Mouse (Mus musculus): ENCODE measurements around the gene Cd276. TPM values are rescaled to one million over a fixed set of nuclear protein-coding genes. Genes with fewer than 3 reads are reported as not detected.

Cd276 gene
- polyA plus RNA-seq, 2 experiments: 0.87 to 1.2 TPM

DNA sequence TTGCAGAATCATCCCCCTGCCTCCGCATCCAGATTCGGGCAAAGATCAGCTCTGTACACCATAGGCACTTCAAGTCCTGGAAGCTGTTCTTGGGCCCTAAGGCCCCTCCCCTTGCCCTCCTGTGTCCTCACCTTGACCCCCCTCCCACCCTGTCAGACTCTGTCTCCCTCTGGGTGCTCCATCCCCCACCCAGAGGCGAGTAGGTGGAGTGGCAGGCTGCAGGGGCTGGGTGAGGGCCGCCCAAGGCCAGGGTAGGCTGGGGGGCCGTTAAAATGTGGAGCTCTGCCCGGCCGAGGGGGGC, 65.4 kb downstream of the Cd276 start:
- Histone ChIP-seq H3K9ac (replicated peaks) (no peak overlapping the region), H3K36me3 (replicated peaks; ENCODE audit: control insufficient read depth, insufficient read depth, low read depth) (no peaks in the 10 kb centered on the region), H3K27ac (no peak overlapping the region), H3K4me1 (replicated peaks; ENCODE audit: control insufficient read depth in 2 of 2, insufficient read depth in 2 of 2, low read length in 1 of 2) (no peaks in the 10 kb centered on the region), H3K4me3 (ENCODE audit: insufficient read depth in 1 of 2, low read depth in 2 of 2, low read length in 2 of 2) (no peak overlapping the region), H3K27me3 (ENCODE audit: control insufficient read depth, insufficient read depth, low read length) (peaks cover 40% of the 10 kb centered on the region), H3K4me2 (ENCODE audit: low read depth) (no peak overlapping the region), H3K9me3 (ENCODE audit: control insufficient read depth, low read length) (no peaks in the 10 kb centered on the region)
- no peak for TF ChIP-seq CTCF (IDR thresholded peaks at IDR 0.05; ENCODE audit: low read depth)
- TF ChIP-seq EP300 (IDR thresholded peaks at IDR 0.05; ENCODE audit: low read depth): no peak
- ATAC-seq (ENCODE audit: insufficient read depth): no peak
- WGBS (ENCODE audit: insufficient replicate concordance): 21% methylated on average over 7 of the region's 7 CpGs
- no peak for DNase-seq (ENCODE audit: low read depth in 3 of 3, low spot score in 3 of 3)

DNA sequence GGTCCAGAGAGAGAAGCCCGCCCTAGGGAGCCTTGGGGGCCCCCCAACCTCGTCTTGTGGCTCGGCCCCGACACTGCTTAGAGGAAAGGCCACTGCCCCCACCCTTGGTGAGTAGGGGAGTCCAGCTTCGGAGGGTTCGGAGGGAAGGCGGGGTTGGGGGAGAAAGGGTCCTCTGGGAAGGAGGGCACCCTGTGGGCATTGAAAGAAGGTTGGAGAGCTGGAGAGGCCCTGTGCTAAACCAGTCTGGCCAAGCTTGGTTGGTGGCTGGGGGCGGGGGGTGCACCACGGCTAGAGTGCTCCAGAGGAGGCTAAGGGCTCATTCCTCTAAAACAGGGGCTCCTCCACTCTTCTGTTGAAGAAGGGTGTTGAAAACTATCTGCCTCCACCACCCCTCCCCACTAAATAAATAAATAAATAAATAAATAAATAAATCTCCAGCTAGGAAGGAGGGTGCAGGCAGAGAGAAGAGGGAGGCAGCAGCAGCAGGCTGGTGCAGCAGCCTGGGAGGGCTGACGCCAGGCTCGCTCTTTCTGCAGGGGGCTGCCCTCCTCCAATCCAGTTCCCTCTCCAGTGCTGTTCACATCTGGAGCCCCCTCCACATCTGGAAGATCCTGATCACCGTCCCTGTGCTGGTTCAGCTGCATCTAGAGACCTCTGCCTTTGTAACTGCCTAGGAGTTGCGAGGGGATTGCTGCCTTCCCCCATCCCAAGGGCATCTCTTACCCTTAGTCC, 65.9 kb downstream of the Cd276 start:
- Histone ChIP-seq H3K9ac (replicated peaks) (no peak overlapping the region), H3K36me3 (replicated peaks; ENCODE audit: control insufficient read depth, insufficient read depth, low read depth) (no peaks in the 10 kb centered on the region), H3K4me3 (ENCODE audit: insufficient read depth in 1 of 2, low read depth in 2 of 2, low read length in 2 of 2) (peak overlapping the region in 1 of 2 experiments; percentile 39; a peak in 2 of 4 replicates), H3K9me3 (ENCODE audit: control insufficient read depth, low read length) (no peaks in the 10 kb centered on the region), H3K27ac (no peak overlapping the region), H3K4me1 (replicated peaks; ENCODE audit: control insufficient read depth in 2 of 2, insufficient read depth in 2 of 2, low read length in 1 of 2) (no peaks in the 10 kb centered on the region), H3K27me3 (ENCODE audit: control insufficient read depth, insufficient read depth, low read length) (peaks cover 40% of the 10 kb centered on the region), H3K4me2 (ENCODE audit: low read depth) (peak overlapping the region; percentile 58)
- no peak for ATAC-seq (ENCODE audit: insufficient read depth)
- WGBS (ENCODE audit: insufficient replicate concordance): 8% methylated on average over 13 of the region's 13 CpGs
- TF ChIP-seq CTCF (IDR thresholded peaks at IDR 0.05; ENCODE audit: low read depth) (no peak), EP300 (IDR thresholded peaks at IDR 0.05; ENCODE audit: low read depth) (no peak)
- no peak for DNase-seq (ENCODE audit: low read depth in 3 of 3, low spot score in 3 of 3)

DNA sequence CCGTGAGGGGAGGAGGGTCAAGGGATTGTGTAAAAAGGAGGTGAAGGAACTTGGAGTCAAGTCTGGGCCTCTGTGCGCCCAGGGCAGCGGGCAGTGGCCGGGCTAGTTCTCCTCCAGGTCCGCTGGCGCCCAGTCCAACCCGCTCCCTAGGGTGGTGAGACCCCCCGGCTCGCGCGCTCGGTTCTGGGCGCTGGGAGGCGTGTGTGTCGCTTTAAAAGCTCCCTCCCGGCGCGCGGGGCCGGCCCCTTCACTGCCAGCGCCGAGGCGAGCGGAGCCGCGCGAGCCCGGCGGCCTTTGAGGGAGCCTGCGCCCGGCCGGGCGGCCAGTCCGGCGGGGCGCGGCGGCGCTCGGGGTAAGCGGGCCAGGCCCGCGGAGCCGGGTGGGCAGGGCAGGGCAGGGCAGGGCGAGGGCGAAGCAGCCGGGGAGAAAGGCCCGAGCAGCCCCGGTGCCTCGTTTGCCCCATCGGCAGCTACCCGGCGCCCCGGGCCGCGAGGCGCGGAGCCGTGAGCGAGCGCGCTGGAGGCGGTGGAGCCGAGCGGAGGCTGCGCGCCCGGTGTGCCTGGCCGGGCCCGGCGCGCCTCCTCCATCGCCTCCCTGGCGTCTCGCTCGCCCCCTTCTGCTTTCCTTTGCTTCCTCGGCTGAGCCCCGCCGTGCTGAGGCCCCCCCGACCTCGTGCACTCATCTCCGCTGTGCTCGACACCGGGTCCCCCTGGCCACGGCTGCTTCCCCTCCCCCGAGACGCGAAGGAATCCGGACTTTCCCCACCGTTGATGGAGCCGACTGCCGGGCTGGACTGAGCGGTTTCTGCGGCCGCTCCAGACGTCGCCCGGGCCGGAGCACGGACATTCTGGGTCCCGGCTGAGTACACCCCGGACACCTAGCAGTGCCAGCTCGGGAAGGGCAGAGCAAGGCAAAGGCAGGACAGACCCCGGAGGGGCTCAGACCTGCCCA, 67.1 kb downstream of the Cd276 start, which contains the start of gene Insyn1:
TSS of gene Insyn1 (plus strand) at position 753 of the 951 bp plus-strand sequence.
- peak within 1 kb of the TSS; percentile 58 for H3K4me2 ChIP-seq (ENCODE audit: low read depth)
- under 1% methylated on average over 94 of the region's 104 CpGs for WGBS (ENCODE audit: insufficient replicate concordance)
- H3K9ac ChIP-seq (replicated peaks): no peak within 1 kb of the TSS
- TF ChIP-seq EP300 (IDR thresholded peaks at IDR 0.05; ENCODE audit: low read depth) (no peak), CTCF (IDR thresholded peaks at IDR 0.05; ENCODE audit: low read depth) (no peak)
- peak within 1 kb of the TSS in 1 of 2 experiments; percentile 39; a peak in 3 of 4 replicates for H3K4me3 ChIP-seq (ENCODE audit: insufficient read depth in 1 of 2, low read depth in 2 of 2, low read length in 2 of 2)
- H3K27ac ChIP-seq: no peak within 1 kb of the TSS
- peaks cover 40% of the 10 kb centered on the region for H3K27me3 ChIP-seq (ENCODE audit: control insufficient read depth, insufficient read depth, low read length)
- DNase-seq (ENCODE audit: low read depth in 3 of 3, low spot score in 3 of 3): no peak
- H3K4me1 ChIP-seq (replicated peaks; ENCODE audit: control insufficient read depth in 2 of 2, insufficient read depth in 2 of 2, low read length in 1 of 2): no peaks in the 10 kb centered on the region
- no peaks in the 10 kb centered on the region for H3K9me3 ChIP-seq (ENCODE audit: control insufficient read depth, low read length)
- no peaks in the 10 kb centered on the region for H3K36me3 ChIP-seq (replicated peaks; ENCODE audit: control insufficient read depth, insufficient read depth, low read depth)
- no peak for ATAC-seq (ENCODE audit: insufficient read depth)

DNA sequence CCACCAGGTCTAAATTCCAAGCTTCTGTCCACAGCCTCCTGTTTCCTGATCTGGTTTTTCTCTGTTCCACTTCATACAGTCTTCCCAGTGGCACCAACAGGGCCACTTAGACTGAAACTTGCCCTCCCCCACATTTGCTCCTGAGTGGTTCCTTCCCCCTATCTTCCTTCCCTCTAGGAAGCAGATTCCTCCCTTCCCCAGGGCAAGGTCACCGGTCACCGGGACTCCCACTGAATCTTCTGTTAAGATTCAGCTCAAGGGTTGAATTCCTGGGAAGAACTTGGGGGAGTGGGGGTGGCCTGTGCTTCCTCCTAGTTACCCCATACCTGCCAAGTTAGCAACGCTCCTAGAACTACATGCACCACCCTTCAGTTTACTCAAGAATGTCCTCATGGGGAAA, 68.2 kb downstream of the Cd276 start:
- Histone ChIP-seq H3K27me3 (ENCODE audit: control insufficient read depth, insufficient read depth, low read length) (peaks cover 40% of the 10 kb centered on the region), H3K4me1 (replicated peaks; ENCODE audit: control insufficient read depth in 2 of 2, insufficient read depth in 2 of 2, low read length in 1 of 2) (no peaks in the 10 kb centered on the region), H3K4me2 (ENCODE audit: low read depth) (no peak overlapping the region), H3K4me3 (ENCODE audit: insufficient read depth in 1 of 2, low read depth in 2 of 2, low read length in 2 of 2) (no peak overlapping the region), H3K9me3 (ENCODE audit: control insufficient read depth, low read length) (no peaks in the 10 kb centered on the region), H3K36me3 (replicated peaks; ENCODE audit: control insufficient read depth, insufficient read depth, low read depth) (no peaks in the 10 kb centered on the region), H3K9ac (replicated peaks) (no peak overlapping the region), H3K27ac (no peak overlapping the region)
- no peak for ATAC-seq (ENCODE audit: insufficient read depth)
- WGBS (ENCODE audit: insufficient replicate concordance): 5% methylated on average over 3 of the region's 3 CpGs
- DNase-seq (ENCODE audit: low read depth in 3 of 3, low spot score in 3 of 3): no peak
- TF ChIP-seq EP300 (IDR thresholded peaks at IDR 0.05; ENCODE audit: low read depth) (no peak), CTCF (IDR thresholded peaks at IDR 0.05; ENCODE audit: low read depth) (no peak)

Other genes with a start within 250 kb of the Cd276 start
- 0.89 and 1.2 TPM in 2 replicates for gene Loxl1, start 242.3 kb downstream of the Cd276 start, polyA plus RNA-seq (2012; rRNA removed)
- gene Loxl1, start 242.3 kb downstream of the Cd276 start, polyA plus RNA-seq (2014; fragmentation: Nextera tagmentation; extraction: Ambion mirVana): 0.80 and 1.1 TPM in 2 replicates
- gene Tbc1d21, start 185.0 kb downstream of the Cd276 start, polyA plus RNA-seq (2012; rRNA removed): not detected in 2 replicates
- gene Tbc1d21, start 185.0 kb downstream of the Cd276 start, polyA plus RNA-seq (2014; fragmentation: Nextera tagmentation; extraction: Ambion mirVana): not detected in 2 replicates
- 0.08 and 0.13 TPM in 2 replicates for gene Insyn1, start 66.8 kb downstream of the Cd276 start, polyA plus RNA-seq (2012; rRNA removed)
- gene Insyn1, start 66.8 kb downstream of the Cd276 start, polyA plus RNA-seq (2014; fragmentation: Nextera tagmentation; extraction: Ambion mirVana): not detected in 2 replicates
- 121 and 145 TPM in 2 replicates for gene Nptn, start 26.8 kb upstream of the Cd276 start, polyA plus RNA-seq (2012; rRNA removed)
- 107 and 112 TPM in 2 replicates for gene Nptn, start 26.8 kb upstream of the Cd276 start, polyA plus RNA-seq (2014; fragmentation: Nextera tagmentation; extraction: Ambion mirVana)
- 6.5 and 16.3 TPM in 2 replicates for gene Rec114, start 188.5 kb upstream of the Cd276 start, polyA plus RNA-seq (2012; rRNA removed)
- gene Rec114, start 188.5 kb upstream of the Cd276 start, polyA plus RNA-seq (2014; fragmentation: Nextera tagmentation; extraction: Ambion mirVana): 31.1 and 40.3 TPM in 2 replicates